Mouse (Mus musculus): ENCODE measurements around the gene Ppp1r3a. TPM values are rescaled to one million over a fixed set of nuclear protein-coding genes. Genes with fewer than 3 reads are reported as not detected.

The Ppp1r3a gene
- total RNA-seq, 2 experiments from 2014 or later: 129 to 132 TPM

Other genes starting within 250 kb of the Ppp1r3a start
- 1 to 10 TPM; 2.8 to 4.9 TPM for gene Foxp2, start 146.1 kb upstream of the Ppp1r3a start, total RNA-seq (2021)